ENCODE assay signal across 7 mouse cellular contexts in genomic region chr11:97744063-97744717, GRCm38 (mm10). TPM values are rescaled to one million over a fixed set of nuclear protein-coding genes. Genes with fewer than 3 reads are reported as not detected.
DNase-seq lines count a peak whose midpoint lies in the region; ATAC-seq and TF ChIP-seq lines count a peak whose summit lies in the region.

Gene Pip4k2b (minus strand): TSS chr11:97744704.

- H3K4me2 ChIP-seq in intestine, postnatal 0 days (replicated peaks; ENCODE audit: low read depth), result peak within 1 kb of the TSS; percentile 87
- peak within 1 kb of the TSS; percentile 95 for H3K4me2 ChIP-seq in liver, embryonic 15.5 days
- H3K4me2 ChIP-seq in neural tube, embryonic 14.5 days (ENCODE audit: low read depth, low read length), result peak within 1 kb of the TSS; percentile 92

- no peak for TF ChIP-seq EP300 in ES-Bruce4 (IDR thresholded peaks at IDR 0.05; ENCODE audit: insufficient read depth, low read depth, low read length)

- peaks cover 10% of the 10 kb centered on the region for H3K36me3 ChIP-seq in ES-Bruce4 (ENCODE audit: control insufficient read depth, insufficient read depth, low read length, poor library complexity, severe bottlenecking)
- H3K36me3 ChIP-seq in embryonic facial prominence, embryonic 10.5 days (replicated peaks), result peaks cover 37% of the 10 kb centered on the region
- H3K36me3 ChIP-seq in intestine, postnatal 0 days (ENCODE audit: control insufficient read depth, insufficient read depth), result peaks cover 23% of the 10 kb centered on the region
- peaks cover 26% of the 10 kb centered on the region for H3K36me3 ChIP-seq in liver, embryonic 15.5 days (replicated peaks)
- H3K36me3 ChIP-seq in neural tube, embryonic 14.5 days (ENCODE audit: control insufficient read depth, insufficient read depth, low read length), result peaks cover 29% of the 10 kb centered on the region; the same call in 1 of the 2 replicates

- peak within 1 kb of the TSS; percentile 76 for H3K27ac ChIP-seq in ES-Bruce4 (ENCODE audit: insufficient read depth, low read length)
- H3K27ac ChIP-seq in embryonic facial prominence, embryonic 10.5 days (replicated peaks), result peak within 1 kb of the TSS; percentile 99
- H3K27ac ChIP-seq in intestine, postnatal 0 days (ENCODE audit: low read depth, low read length), result peak within 1 kb of the TSS; percentile 80
- peak within 1 kb of the TSS; percentile 92 for H3K27ac ChIP-seq in liver, embryonic 15.5 days (replicated peaks)
- H3K27ac ChIP-seq in neural tube, embryonic 14.5 days (ENCODE audit: low read depth, low read length), result peak within 1 kb of the TSS; percentile 97

- DNase-seq in 3T3-L1 (ENCODE audit: low read depth, low spot score), result peak; percentile 43
- DNase-seq in embryonic facial prominence, embryonic 10.5 days (ENCODE audit: low spot score), result no peak
- peak; percentile 43 to 68 for DNase-seq in gastrocnemius, postnatal 4 days (ENCODE audit: low spot score in 2 of 2)

- under 1% methylated on average over 63 of the region's 63 CpGs for WGBS in embryonic facial prominence, embryonic 10.5 days
- WGBS in intestine, postnatal 0 days, result under 1% methylated on average over 62 of the region's 63 CpGs
- WGBS in liver, embryonic 15.5 days (ENCODE audit: insufficient replicate concordance), result under 1% methylated on average over 63 of the region's 63 CpGs
- 1% methylated on average over 55 of the region's 63 CpGs for WGBS in neural tube, embryonic 14.5 days

- no peak for TF ChIP-seq CTCF in ES-Bruce4 (IDR thresholded peaks at IDR 0.05; ENCODE audit: low read depth, low read length)
- no peak for TF ChIP-seq CTCF in intestine, postnatal 0 days (IDR thresholded peaks at IDR 0.05; ENCODE audit: low read depth)

- H3K27me3 ChIP-seq in ES-Bruce4 (ENCODE audit: control insufficient read depth, insufficient read depth, low read length, poor library complexity, severe bottlenecking), result no peaks in the 10 kb centered on the region
- no peaks in the 10 kb centered on the region for H3K27me3 ChIP-seq in embryonic facial prominence, embryonic 10.5 days (replicated peaks; ENCODE audit: low read depth, poor library complexity, severe bottlenecking)
- H3K27me3 ChIP-seq in intestine, postnatal 0 days (replicated peaks; ENCODE audit: control insufficient read depth, insufficient read depth, low read length), result no peaks in the 10 kb centered on the region
- H3K27me3 ChIP-seq in liver, embryonic 15.5 days, result no peaks in the 10 kb centered on the region
- peaks cover 3% of the 10 kb centered on the region; the same call in 1 of the 2 replicates for H3K27me3 ChIP-seq in neural tube, embryonic 14.5 days (ENCODE audit: control insufficient read depth, insufficient read depth, low read length)

- peaks cover 3% of the 10 kb centered on the region for H3K4me1 ChIP-seq in ES-Bruce4 (ENCODE audit: control insufficient read depth, insufficient read depth, low read length)
- H3K4me1 ChIP-seq in embryonic facial prominence, embryonic 10.5 days, result peaks cover 42% of the 10 kb centered on the region
- H3K4me1 ChIP-seq in intestine, postnatal 0 days (replicated peaks; ENCODE audit: control insufficient read depth, insufficient read depth, low read length), result peaks cover 5% of the 10 kb centered on the region; the same call in 1 of the 2 replicates
- H3K4me1 ChIP-seq in liver, embryonic 15.5 days (replicated peaks), result peaks cover 31% of the 10 kb centered on the region
- H3K4me1 ChIP-seq in neural tube, embryonic 14.5 days (ENCODE audit: control insufficient read depth, insufficient read depth, low read length), result peaks cover 17% of the 10 kb centered on the region

- ATAC-seq in intestine, postnatal 0 days, result peak; percentile 31
- peak; percentile 41 for ATAC-seq in liver, embryonic 15.5 days (ENCODE audit: insufficient read depth)
- ATAC-seq in neural tube, embryonic 14.5 days (ENCODE audit: low read depth), result peak; percentile 48

- peak within 1 kb of the TSS; percentile 98 for H3K4me3 ChIP-seq in ES-Bruce4 (ENCODE audit: low read depth, low read length)
- peak within 1 kb of the TSS; percentile 90 for H3K4me3 ChIP-seq in embryonic facial prominence, embryonic 10.5 days
- peak within 1 kb of the TSS; percentile 89 for H3K4me3 ChIP-seq in intestine, postnatal 0 days (ENCODE audit: low read depth, low read length)
- H3K4me3 ChIP-seq in liver, embryonic 15.5 days (replicated peaks), result peak within 1 kb of the TSS; percentile 84
- peak within 1 kb of the TSS; percentile 59 for H3K4me3 ChIP-seq in neural tube, embryonic 14.5 days (ENCODE audit: low read depth, low read length)

- TF ChIP-seq POLR2A in ES-Bruce4 (IDR thresholded peaks at IDR 0.05; ENCODE audit: insufficient read depth, low read length), result no peak

- no peaks in the 10 kb centered on the region for H3K9me3 ChIP-seq in ES-Bruce4 (replicated peaks; ENCODE audit: control insufficient read depth, insufficient read depth, low read length, poor library complexity, severe bottlenecking)
- no peaks in the 10 kb centered on the region for H3K9me3 ChIP-seq in embryonic facial prominence, embryonic 10.5 days
- H3K9me3 ChIP-seq in intestine, postnatal 0 days (ENCODE audit: control insufficient read depth), result no peaks in the 10 kb centered on the region
- no peaks in the 10 kb centered on the region for H3K9me3 ChIP-seq in liver, embryonic 15.5 days (replicated peaks)
- no peaks in the 10 kb centered on the region for H3K9me3 ChIP-seq in neural tube, embryonic 14.5 days (ENCODE audit: control insufficient read depth, low read length)

- peak within 1 kb of the TSS; percentile 96 for H3K9ac ChIP-seq in ES-Bruce4 (ENCODE audit: low read depth, poor library complexity, severe bottlenecking)
- peak within 1 kb of the TSS; percentile 78 for H3K9ac ChIP-seq in intestine, postnatal 0 days (ENCODE audit: low read depth, low read length)
- H3K9ac ChIP-seq in liver, embryonic 15.5 days, result peak within 1 kb of the TSS; percentile 88
- H3K9ac ChIP-seq in neural tube, embryonic 14.5 days (replicated peaks; ENCODE audit: low read depth, low read length), result peak within 1 kb of the TSS; percentile 80

RNA-seq across cellular contexts. Expression of gene Pip4k2b, which starts in this region (rescaled TPM):
- polyA plus RNA-seq in ES-Bruce4 (2011; ENCODE audit: insufficient read depth, insufficient read length, low read depth, missing spikeins), result 35.0 and 36.6 TPM in 2 replicates
- 1.9 and 2.1 TPM in 2 replicates for polyA plus RNA-seq in embryonic facial prominence, embryonic 10.5 days (2016; fragmentation: Nextera tagmentation; extraction: Ambion mirVana)
- 10 to 100 TPM; 62.7 to 64.2 TPM for total RNA-seq in gastrocnemius, postnatal 4 days (2021)
- polyA plus RNA-seq in intestine, postnatal 0 days (2015; fragmentation: Nextera tagmentation; extraction: Ambion mirVana), result 0.43 and 0.63 TPM in 2 replicates
- polyA plus RNA-seq in liver, embryonic 15.5 days (2015; fragmentation: Nextera tagmentation; extraction: Ambion mirVana), result 0.48 and 0.54 TPM in 2 replicates
- polyA plus RNA-seq in neural tube, embryonic 14.5 days (2014; fragmentation: Nextera tagmentation; extraction: Ambion mirVana), result 4.1 and 6.2 TPM in 2 replicates

Comparison
In these comparisons a context has a peak if more than half of its experiments do, and no peak if none do; other contexts are left out.
1. Peak in ATAC-seq, H3K4me3 ChIP-seq, H3K27ac ChIP-seq, H3K9ac ChIP-seq and H3K4me2 ChIP-seq in intestine, postnatal 0 days; RNA of the gene not detected or under 1 TPM.
2. Peak in ATAC-seq, H3K4me3 ChIP-seq, H3K27ac ChIP-seq, H3K9ac ChIP-seq and H3K4me2 ChIP-seq in liver, embryonic 15.5 days; RNA of the gene not detected or under 1 TPM.